Mouse (Mus musculus) intestine, postnatal 0 days (tissue): ENCODE measurements at regions not wholly inside any gene's neighbourhood (a gene's known extent, or its start where the extent isn't known, plus 50 kb on each side); places are given as distances from the start of the nearest gene placed in this dataset.
A peak's percentile ranks its signal among the peaks of the same experiment; 100 is the strongest.

ENCODE experiments used
- ATAC-seq: fragments of 200-750 bp; cut with Nextera tagmentation; 2 replicates; pipeline ENCODE4 v1.8.0; 2017; ENCODE audit warnings: mild to moderate bottlenecking, moderate TSS enrichment, moderate library complexity
- H3K27ac ChIP-seq: fragments of 300-500 bp; sonication (generic); 2 replicates; pipeline ENCODE4 v1.5.1; 2014; ENCODE audit warnings: mild to moderate bottlenecking, low read depth, low read length, moderate library complexity
- H3K27me3 ChIP-seq: fragments of 300-500 bp; sonication (generic); replicated peaks from 2 replicates; pipeline ENCODE4 v1.6.1; 2014; ENCODE audit warnings: low read length, mixed read lengths; ENCODE audit not compliant: control insufficient read depth, insufficient read depth
- H3K36me3 ChIP-seq: fragments of 300-500 bp; sonication (generic); 2 replicates; pipeline ENCODE4 v1.6.1; 2014; ENCODE audit warnings: mild to moderate bottlenecking, moderate library complexity; ENCODE audit not compliant: control insufficient read depth, insufficient read depth
- H3K4me1 ChIP-seq: fragments of 300-500 bp; sonication (generic); replicated peaks from 2 replicates; pipeline ENCODE4 v1.6.1; 2014; ENCODE audit warnings: antibody characterized with exemption, low read length, mixed read lengths; ENCODE audit not compliant: control insufficient read depth, insufficient read depth
- H3K4me2 ChIP-seq: fragments of 300-500 bp; sonication (generic); replicated peaks from 2 replicates; pipeline ENCODE4 v1.6.1; 2014; ENCODE audit warnings: low read depth, mild to moderate bottlenecking, moderate library complexity
- H3K4me3 ChIP-seq: fragments of 300-500 bp; sonication (generic); 2 replicates; pipeline ENCODE4 v1.5.1; 2014; ENCODE audit warnings: low read depth, low read length
- H3K9ac ChIP-seq: fragments of 300-500 bp; sonication (generic); 2 replicates; pipeline ENCODE4 v1.6.1; 2014; ENCODE audit warnings: mild to moderate bottlenecking, low read depth, low read length
- H3K9me3 ChIP-seq: fragments of 300-500 bp; sonication (generic); 2 replicates; pipeline ENCODE4 v1.6.1; 2016; ENCODE audit warnings: mixed run types; ENCODE audit not compliant: control insufficient read depth
- CTCF ChIP-seq: sonication (generic); IDR thresholded peaks from 2 replicates; pipeline ENCODE4 v1.5.1; 2016; ENCODE audit warnings: low read depth, mild to moderate bottlenecking, control low read depth, antibody characterized with exemption, moderate library complexity
- WGBS: fragments of 180-500 bp; shearing (Covaris S2); extraction: QIAGEN DNeasy Blood & Tissue Kit; methylation state at CpG from one replicate; pipeline ENCODE4 v1.1.7; 2014; 5-methylcytosine and 5-hydroxymethylcytosine counted together

DNA sequence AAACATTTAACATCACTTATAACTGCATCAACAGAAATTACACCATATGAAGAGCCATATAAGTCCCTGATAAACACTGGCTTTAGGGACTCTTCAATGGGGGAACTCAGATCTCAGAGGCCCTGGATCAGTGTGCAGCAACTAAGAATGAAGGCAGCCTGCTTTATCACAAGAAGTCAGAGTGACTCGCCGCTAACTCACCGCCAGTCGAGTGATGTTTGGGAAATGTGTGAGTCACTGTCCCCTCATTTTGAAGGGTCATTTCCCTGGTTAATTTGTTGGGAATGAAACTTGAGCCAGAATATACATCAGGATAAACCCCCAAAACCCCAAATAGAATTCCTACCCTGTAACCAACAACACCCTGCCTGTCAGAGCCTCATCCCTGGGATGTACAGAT lies 208.5 kb upstream of the Spdye4c start:
- Histone ChIP-seq H3K4me2 (no peak overlapping the region), H3K9ac (no peak overlapping the region), H3K36me3 (no peaks in the 10 kb centered on the region), H3K27ac (no peak overlapping the region), H3K4me3 (no peak overlapping the region), H3K27me3 (no peaks in the 10 kb centered on the region), H3K4me1 (no peaks in the 10 kb centered on the region), H3K9me3 (no peaks in the 10 kb centered on the region)
- no peak for TF ChIP-seq CTCF
- ATAC-seq, result no peak
- 64% methylated on average over 4 of the region's 4 CpGs for WGBS

DNA sequence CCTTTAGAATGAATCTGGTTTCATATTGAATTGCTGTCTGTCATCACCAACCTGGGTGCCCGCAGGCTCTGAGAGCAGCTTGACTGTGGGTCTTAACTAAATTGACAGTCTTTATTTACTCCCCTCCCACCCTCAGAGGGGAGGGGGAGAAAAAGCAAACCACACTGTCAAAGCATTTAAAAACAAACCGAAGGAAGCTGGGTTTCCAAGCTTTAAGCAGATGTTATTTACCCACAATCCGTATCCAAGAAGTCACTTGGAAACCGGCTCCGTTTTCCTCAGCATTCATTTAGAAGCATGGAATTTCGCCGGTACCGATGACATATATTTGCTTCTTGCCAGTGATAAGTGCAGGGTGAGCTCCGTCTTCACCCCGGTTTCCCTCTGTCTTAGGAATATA lies 206.4 kb upstream of the Spdye4c start:
- no peak overlapping the region for H3K4me3 ChIP-seq
- no peak overlapping the region for H3K27ac ChIP-seq
- TF ChIP-seq CTCF, result no peak
- H3K4me2 ChIP-seq, result no peak overlapping the region
- H3K9ac ChIP-seq, result no peak overlapping the region
- WGBS, result 57% methylated on average over 10 of the region's 10 CpGs
- no peaks in the 10 kb centered on the region for H3K9me3 ChIP-seq
- H3K36me3 ChIP-seq, result no peaks in the 10 kb centered on the region
- no peak for ATAC-seq
- H3K27me3 ChIP-seq, result no peaks in the 10 kb centered on the region
- no peaks in the 10 kb centered on the region for H3K4me1 ChIP-seq

GRCm38 (mm10) chr2:128386846-128387621 lies 204.0 kb upstream of the Spdye4c start:
- 32% methylated on average over 4 of the region's 4 CpGs for WGBS
- no peaks in the 10 kb centered on the region for H3K9me3 ChIP-seq
- ATAC-seq, result peak; percentile 41; the same call in 1 of the 2 replicates

DNA sequence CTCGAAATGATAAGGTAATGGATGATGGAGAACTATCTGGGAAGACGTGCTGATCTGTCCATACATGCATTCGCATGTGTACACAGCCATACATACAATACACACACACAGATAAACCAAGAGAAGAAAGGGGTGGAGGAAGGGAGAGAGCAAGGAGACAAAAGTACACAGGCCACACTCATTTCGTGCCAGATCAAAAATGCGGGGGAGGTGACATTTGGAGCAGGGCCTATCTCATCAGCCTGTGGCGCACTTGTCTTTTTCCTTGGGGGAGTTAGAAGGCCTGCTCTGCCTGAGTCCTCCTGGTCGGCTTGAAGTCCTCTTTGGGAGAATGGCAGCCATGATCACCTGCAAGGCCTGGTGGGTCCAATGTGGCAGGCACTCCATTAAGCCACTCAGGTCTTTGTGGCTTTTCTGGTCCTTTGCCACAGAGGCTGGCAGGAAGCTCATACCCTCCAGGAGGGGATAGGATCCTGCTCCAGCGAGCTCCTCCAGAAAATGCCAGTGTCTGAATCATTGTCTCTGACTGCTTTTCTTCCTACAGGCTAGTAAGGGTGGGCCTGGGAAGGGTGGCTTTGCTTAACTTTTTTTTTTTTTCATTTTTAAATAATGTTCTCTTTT lies 203.0 kb upstream of the Spdye4c start:
- no peak for TF ChIP-seq CTCF
- Histone ChIP-seq H3K36me3 (no peaks in the 10 kb centered on the region), H3K4me3 (no peak overlapping the region), H3K27ac (no peak overlapping the region), H3K4me1 (no peaks in the 10 kb centered on the region), H3K9ac (no peak overlapping the region), H3K9me3 (no peaks in the 10 kb centered on the region), H3K27me3 (no peaks in the 10 kb centered on the region), H3K4me2 (no peak overlapping the region)
- 89% methylated on average over 8 of the region's 8 CpGs for WGBS
- no peak for ATAC-seq

More at GRCm38 (mm10) chr2:128386846-128387621, 204.0 kb upstream of the Spdye4c start:
- no peak for TF ChIP-seq CTCF
- Histone ChIP-seq H3K4me1 (no peaks in the 10 kb centered on the region), H3K27me3 (no peaks in the 10 kb centered on the region), H3K27ac (no peak overlapping the region), H3K36me3 (no peaks in the 10 kb centered on the region), H3K4me3 (no peak overlapping the region), H3K9ac (no peak overlapping the region), H3K4me2 (no peak overlapping the region)

GRCm38 (mm10) chr2:128388883-128389470 lies 202.0 kb upstream of the Spdye4c start:
- no peak overlapping the region for H3K4me2 ChIP-seq
- H3K4me1 ChIP-seq, result no peaks in the 10 kb centered on the region
- H3K27ac ChIP-seq, result no peak overlapping the region
- H3K36me3 ChIP-seq, result no peaks in the 10 kb centered on the region
- TF ChIP-seq CTCF, result no peak
- H3K4me3 ChIP-seq, result no peak overlapping the region
- H3K9ac ChIP-seq, result no peak overlapping the region
- H3K27me3 ChIP-seq, result no peaks in the 10 kb centered on the region
- no peak for ATAC-seq
- H3K9me3 ChIP-seq, result no peaks in the 10 kb centered on the region
- WGBS, result 42% methylated on average over 7 of the region's 7 CpGs

- TF ChIP-seq CTCF, result no peak
- WGBS, result 25% methylated on average over 9 of the region's 9 CpGs
- H3K27ac ChIP-seq, result no peak overlapping the region
- no peak overlapping the region for H3K4me2 ChIP-seq
- no peak overlapping the region for H3K4me3 ChIP-seq
- H3K4me1 ChIP-seq, result no peaks in the 10 kb centered on the region
- no peak overlapping the region for H3K9ac ChIP-seq
- H3K36me3 ChIP-seq, result no peaks in the 10 kb centered on the region
- no peak for ATAC-seq
- no peaks in the 10 kb centered on the region for H3K9me3 ChIP-seq
- no peaks in the 10 kb centered on the region for H3K27me3 ChIP-seq
Observed at GRCm38 (mm10) chr2:128392344-128392743, 198.7 kb upstream of the Spdye4c start.
